Mouse (Mus musculus): Measurements from ENCODE around the gene Wdr61.

Gene Wdr61

GRCm38 (mm10) chr9:54733921-54734638, at the start of gene Wdr61:
Gene Wdr61 (minus strand): TSS chr9:54734519.
- peak; percentile 96 for DNase-seq

- no peak for DNase-seq
Observed at GRCm38 (mm10) chr9:54784003-54784402, 49.7 kb upstream of the Wdr61 start.

GRCm38 (mm10) chr9:54782504-54782903, 48.2 kb upstream of the Wdr61 start:
- DNase-seq, result no peak

GRCm38 (mm10) chr9:54779280-54779679, 45.0 kb upstream of the Wdr61 start:
- DNase-seq, result no peak

GRCm38 (mm10) chr9:54776451-54776982, 42.2 kb upstream of the Wdr61 start:
- no peak for DNase-seq

GRCm38 (mm10) chr9:54770140-54770780, 35.9 kb upstream of the Wdr61 start:
- DNase-seq, result no peak

- no peak for DNase-seq
Observed at GRCm38 (mm10) chr9:54765336-54766085, 31.2 kb upstream of the Wdr61 start.

- no peak for DNase-seq
Observed at GRCm38 (mm10) chr9:54764561-54765217, 30.4 kb upstream of the Wdr61 start, which contains the start of gene Crabp1. Gene Crabp1 (plus strand): TSS chr9:54764748.

GRCm38 (mm10) chr9:54764091-54764490, 29.8 kb upstream of the Wdr61 start:
- DNase-seq, result no peak

GRCm38 (mm10) chr9:54759592-54759991, 25.3 kb upstream of the Wdr61 start:
- no peak for DNase-seq

GRCm38 (mm10) chr9:54752944-54753295, 18.6 kb upstream of the Wdr61 start:
- no peak for DNase-seq

- DNase-seq, result no peak
Observed at GRCm38 (mm10) chr9:54752201-54752943, 18.1 kb upstream of the Wdr61 start.

- no peak for DNase-seq
Observed at GRCm38 (mm10) chr9:54751684-54752083, 17.4 kb upstream of the Wdr61 start.

GRCm38 (mm10) chr9:54750215-54750981, 16.1 kb upstream of the Wdr61 start:
- DNase-seq, result no peak

GRCm38 (mm10) chr9:54745740-54746370, 11.5 kb upstream of the Wdr61 start:
- no peak for DNase-seq

GRCm38 (mm10) chr9:54743891-54744290, 9.6 kb upstream of the Wdr61 start:
- DNase-seq, result no peak

GRCm38 (mm10) chr9:54738376-54738775, 4.1 kb upstream of the Wdr61 start:
- peak; percentile 14 for DNase-seq

GRCm38 (mm10) chr9:54736284-54736701, 2.0 kb upstream of the Wdr61 start:
- peak; percentile 29 for DNase-seq

- DNase-seq, result peak; percentile 22
Observed at GRCm38 (mm10) chr9:54734639-54735252, 427 bp upstream of the Wdr61 start.

- DNase-seq, result no peak
Observed at GRCm38 (mm10) chr9:54732122-54732521, 2.2 kb downstream of the Wdr61 start.
